Mouse (Mus musculus): ENCODE results near the gene Vamp9. TPM values are rescaled to one million over a fixed set of nuclear protein-coding genes. Genes with fewer than 3 reads are reported as not detected.
A peak's percentile ranks its signal among the peaks of the same experiment; 100 is the strongest.

Gene Vamp9
- total and polyA plus RNA-seq, 3 experiments, result not detected

GRCm38 (mm10) chr5:99927951-99928350, 21.9 kb downstream of the Vamp9 start:
- peak; percentile 12 for DNase-seq (ENCODE audit: low spot score)
- TF ChIP-seq CTCF (IDR thresholded peaks at IDR 0.05; ENCODE audit: low read depth, low read length), result peak; percentile 37; the same call in 1 of the 2 replicates
- TF ChIP-seq GATA2 (IDR thresholded peaks at IDR 0.05; ENCODE audit: borderline replicate concordance, low read depth, low read length), result no peak
- Histone ChIP-seq H3K9me3 (replicated peaks) (no peaks in the 10 kb centered on the region), H3K36me3 (replicated peaks) (no peaks in the 10 kb centered on the region), H3K27me3 (ENCODE audit: insufficient read depth, low read length) (peaks cover 7% of the 10 kb centered on the region), H3K4me3 (ENCODE audit: low read depth, low read length) (no peak overlapping the region), H3K4me1 (ENCODE audit: insufficient read depth, low read depth, low read length) (no peaks in the 10 kb centered on the region)
- peak; percentile 69 for ATAC-seq (ENCODE audit: extremely low read depth, insufficient number of reproducible peaks, low FRiP score, poor library complexity, severe bottlenecking)

- Histone ChIP-seq H3K27me3 (ENCODE audit: insufficient read depth, low read length) (peaks cover 7% of the 10 kb centered on the region), H3K36me3 (replicated peaks) (no peaks in the 10 kb centered on the region), H3K4me1 (ENCODE audit: insufficient read depth, low read depth, low read length) (no peaks in the 10 kb centered on the region), H3K4me3 (ENCODE audit: low read depth, low read length) (no peak overlapping the region), H3K9me3 (replicated peaks) (no peaks in the 10 kb centered on the region)
- DNase-seq (ENCODE audit: low spot score) (no peak), ATAC-seq (ENCODE audit: extremely low read depth, insufficient number of reproducible peaks, low FRiP score, poor library complexity, severe bottlenecking) (no peak)
- TF ChIP-seq GATA2 (IDR thresholded peaks at IDR 0.05; ENCODE audit: borderline replicate concordance, low read depth, low read length), result no peak
- TF ChIP-seq GATA1 (IDR thresholded peaks at IDR 0.05; ENCODE audit: borderline replicate concordance, low read length), result no peak
- TF ChIP-seq POLR2AphosphoS5 (IDR thresholded peaks at IDR 0.05; ENCODE audit: insufficient replicate concordance, low read depth, low read length), result no peak
- TF ChIP-seq TAL1 (conservative IDR thresholded peaks at IDR 0.05; ENCODE audit: low read depth, low read length), result no peak
- TF ChIP-seq CTCF (IDR thresholded peaks at IDR 0.05; ENCODE audit: low read depth, low read length), result no peak
These were observed 25.9 kb downstream of the Vamp9 start for GRCm38 (mm10) chr5:99931910-99932309.

GRCm38 (mm10) chr5:99939440-99939839, 33.4 kb downstream of the Vamp9 start:
- no peaks in the 10 kb centered on the region for H3K4me1 ChIP-seq (ENCODE audit: insufficient read depth, low read depth, low read length)
- no peaks in the 10 kb centered on the region for H3K36me3 ChIP-seq (replicated peaks)
- peaks cover 2% of the 10 kb centered on the region; the same call in 1 of the 2 replicates for H3K27me3 ChIP-seq (ENCODE audit: insufficient read depth, low read length)
- no peak for ATAC-seq (ENCODE audit: extremely low read depth, insufficient number of reproducible peaks, low FRiP score, poor library complexity, severe bottlenecking)
- no peak for DNase-seq (ENCODE audit: low spot score)
- H3K9me3 ChIP-seq (replicated peaks), result peaks cover 6% of the 10 kb centered on the region
- no peak overlapping the region for H3K4me3 ChIP-seq (ENCODE audit: low read depth, low read length)
- TF ChIP-seq POLR2AphosphoS5 (IDR thresholded peaks at IDR 0.05; ENCODE audit: insufficient replicate concordance, low read depth, low read length), result no peak

- ATAC-seq (ENCODE audit: extremely low read depth, insufficient number of reproducible peaks, low FRiP score, poor library complexity, severe bottlenecking), result no peak
- TF ChIP-seq TAL1 (conservative IDR thresholded peaks at IDR 0.05; ENCODE audit: low read depth, low read length) (no peak), POLR2AphosphoS5 (IDR thresholded peaks at IDR 0.05; ENCODE audit: insufficient replicate concordance, low read depth, low read length) (no peak), GATA1 (IDR thresholded peaks at IDR 0.05; ENCODE audit: borderline replicate concordance, low read length) (no peak), GATA2 (IDR thresholded peaks at IDR 0.05; ENCODE audit: borderline replicate concordance, low read depth, low read length) (no peak), CTCF (IDR thresholded peaks at IDR 0.05; ENCODE audit: low read depth, low read length) (no peak)
- Histone ChIP-seq H3K4me1 (ENCODE audit: insufficient read depth, low read depth, low read length) (no peaks in the 10 kb centered on the region), H3K36me3 (replicated peaks) (no peaks in the 10 kb centered on the region), H3K27me3 (ENCODE audit: insufficient read depth, low read length) (peaks cover 2% of the 10 kb centered on the region; the same call in 1 of the 2 replicates), H3K9me3 (replicated peaks) (peaks cover 18% of the 10 kb centered on the region), H3K4me3 (ENCODE audit: low read depth, low read length) (no peak overlapping the region)
- no peak for DNase-seq (ENCODE audit: low spot score)
These were observed 35.2 kb downstream of the Vamp9 start for GRCm38 (mm10) chr5:99941273-99941672.

- Histone ChIP-seq H3K4me3 (ENCODE audit: low read depth, low read length) (no peak overlapping the region), H3K27me3 (ENCODE audit: insufficient read depth, low read length) (peaks cover 2% of the 10 kb centered on the region; the same call in 1 of the 2 replicates), H3K9me3 (replicated peaks) (peaks cover 18% of the 10 kb centered on the region), H3K36me3 (replicated peaks) (no peaks in the 10 kb centered on the region), H3K4me1 (ENCODE audit: insufficient read depth, low read depth, low read length) (no peaks in the 10 kb centered on the region)
- no peak for ATAC-seq (ENCODE audit: extremely low read depth, insufficient number of reproducible peaks, low FRiP score, poor library complexity, severe bottlenecking)
- no peak for DNase-seq (ENCODE audit: low spot score)
- TF ChIP-seq GATA2 (IDR thresholded peaks at IDR 0.05; ENCODE audit: borderline replicate concordance, low read depth, low read length) (no peak), GATA1 (IDR thresholded peaks at IDR 0.05; ENCODE audit: borderline replicate concordance, low read length) (no peak)
These were observed 35.9 kb downstream of the Vamp9 start for GRCm38 (mm10) chr5:99941776-99942502.

- ATAC-seq (ENCODE audit: extremely low read depth, insufficient number of reproducible peaks, low FRiP score, poor library complexity, severe bottlenecking) (no peak), DNase-seq (ENCODE audit: low spot score) (no peak)
- no peaks in the 10 kb centered on the region for H3K9me3 ChIP-seq (replicated peaks)
- no peaks in the 10 kb centered on the region for H3K27me3 ChIP-seq (ENCODE audit: insufficient read depth, low read length)
- TF ChIP-seq POLR2AphosphoS5 (IDR thresholded peaks at IDR 0.05; ENCODE audit: insufficient replicate concordance, low read depth, low read length), result no peak
- no peak for TF ChIP-seq GATA1 (IDR thresholded peaks at IDR 0.05; ENCODE audit: borderline replicate concordance, low read length)
- TF ChIP-seq GATA2 (IDR thresholded peaks at IDR 0.05; ENCODE audit: borderline replicate concordance, low read depth, low read length), result no peak
- no peak for TF ChIP-seq CTCF (IDR thresholded peaks at IDR 0.05; ENCODE audit: low read depth, low read length)
- TF ChIP-seq TAL1 (conservative IDR thresholded peaks at IDR 0.05; ENCODE audit: low read depth, low read length), result no peak
- peaks cover 16% of the 10 kb centered on the region for H3K36me3 ChIP-seq (replicated peaks)
- no peak overlapping the region for H3K4me3 ChIP-seq (ENCODE audit: low read depth, low read length)
- peaks cover 2% of the 10 kb centered on the region; the same call in 1 of the 2 replicates for H3K4me1 ChIP-seq (ENCODE audit: insufficient read depth, low read depth, low read length)
These were observed 46.5 kb downstream of the Vamp9 start for GRCm38 (mm10) chr5:99952513-99952912.

GRCm38 (mm10) chr5:99953883-99954282, 47.8 kb downstream of the Vamp9 start:
- no peaks in the 10 kb centered on the region for H3K9me3 ChIP-seq (replicated peaks)
- ATAC-seq (ENCODE audit: extremely low read depth, insufficient number of reproducible peaks, low FRiP score, poor library complexity, severe bottlenecking) (no peak), DNase-seq (ENCODE audit: low spot score) (no peak)
- H3K27me3 ChIP-seq (ENCODE audit: insufficient read depth, low read length), result no peaks in the 10 kb centered on the region
- no peak overlapping the region for H3K4me3 ChIP-seq (ENCODE audit: low read depth, low read length)
- peaks cover 24% of the 10 kb centered on the region for H3K36me3 ChIP-seq (replicated peaks)
- TF ChIP-seq GATA2 (IDR thresholded peaks at IDR 0.05; ENCODE audit: borderline replicate concordance, low read depth, low read length), result no peak
- TF ChIP-seq GATA1 (IDR thresholded peaks at IDR 0.05; ENCODE audit: borderline replicate concordance, low read length), result no peak
- TF ChIP-seq CTCF (IDR thresholded peaks at IDR 0.05; ENCODE audit: low read depth, low read length), result no peak
- TF ChIP-seq TAL1 (conservative IDR thresholded peaks at IDR 0.05; ENCODE audit: low read depth, low read length), result no peak
- no peak for TF ChIP-seq POLR2AphosphoS5 (IDR thresholded peaks at IDR 0.05; ENCODE audit: insufficient replicate concordance, low read depth, low read length)
- peaks cover 2% of the 10 kb centered on the region; the same call in 1 of the 2 replicates for H3K4me1 ChIP-seq (ENCODE audit: insufficient read depth, low read depth, low read length)
